ENCODE assay signal across 25 mouse cellular contexts in genomic region chr10:108409529-108409928, GRCm38 (mm10).
A peak's percentile ranks its signal among the peaks of the same experiment; 100 is the strongest.
DNase-seq lines count a peak whose midpoint lies in the region; ATAC-seq and TF ChIP-seq lines count a peak whose summit lies in the region.
"Had no signal": no experiment of that assay in that cellular context is flagged by ENCODE, and none has a peak within 500 bp of the region (broad histone marks: within the 10 kb centered on the region; RNA-seq: fewer than 3 reads in every experiment).

No protein-coding gene starts in this region.

- peaks cover 47% of the 10 kb centered on the region for H3K4me1 ChIP-seq in heart, embryonic 13.5 days
- peaks cover 10% of the 10 kb centered on the region for H3K4me1 ChIP-seq in lung, embryonic 14.5 days (ENCODE audit: insufficient read depth)
- H3K4me1 ChIP-seq in stomach, embryonic 15.5 days: peaks cover 4% of the 10 kb centered on the region; the same call in 1 of the 2 replicates
- H3K4me1 ChIP-seq: hindbrain, embryonic 15.5 days; midbrain, embryonic 15.5 days; neural tube, embryonic 12.5 days had no signal

- H3K9ac ChIP-seq in heart, embryonic 13.5 days: no peak overlapping the region
- no peak overlapping the region for H3K9ac ChIP-seq in lung, embryonic 14.5 days
- H3K9ac ChIP-seq in stomach, embryonic 15.5 days: no peak overlapping the region
- H3K9ac ChIP-seq: forebrain, postnatal 0 days; heart, embryonic 15.5 days; hindbrain, embryonic 15.5 days; limb, embryonic 15.5 days; midbrain, embryonic 15.5 days; neural tube, embryonic 12.5 days had no signal

- peaks cover 26% of the 10 kb centered on the region for H3K36me3 ChIP-seq in heart, embryonic 13.5 days
- peaks cover 19% of the 10 kb centered on the region; the same call in 1 of the 2 replicates for H3K36me3 ChIP-seq in lung, embryonic 14.5 days (ENCODE audit: insufficient read depth)
- no peaks in the 10 kb centered on the region for H3K36me3 ChIP-seq in stomach, embryonic 15.5 days
- H3K36me3 ChIP-seq: hindbrain, embryonic 15.5 days; limb, embryonic 15.5 days; midbrain, embryonic 15.5 days; neural tube, embryonic 12.5 days had no signal

- no peak overlapping the region for H3K4me3 ChIP-seq in heart, embryonic 13.5 days
- no peak overlapping the region for H3K4me3 ChIP-seq in lung, embryonic 14.5 days (ENCODE audit: low read depth, low read length)
- H3K4me3 ChIP-seq in stomach, embryonic 15.5 days (replicated peaks): no peak overlapping the region
- H3K4me3 ChIP-seq: forebrain, embryonic 10.5 days; heart, embryonic 15.5 days; hindbrain, embryonic 15.5 days; left cerebral cortex, adult 2 months; limb, embryonic 15.5 days; midbrain, embryonic 15.5 days; neural tube, embryonic 12.5 days had no signal

- DNase-seq in heart, postnatal 36 days: no peak
- DNase-seq in lung, embryonic 14.5 days: peak; percentile 78
- peak; percentile 45 for DNase-seq in lung, postnatal 10 days
- DNase-seq in left cerebral cortex, postnatal 36 days (ENCODE audit: low spot score in 2 of 2): no peak
- DNase-seq in urinary bladder, postnatal 36 days (ENCODE audit: low spot score in 2 of 2): no peak
- DNase-seq: adrenal gland, postnatal 25 days; cerebellum, adult 9-10 months; forebrain, postnatal 0 days; gastrocnemius, postnatal 14 days; heart, adult 18-20 months; kidney, adult 2 months; left cerebral cortex, postnatal 4 days; thymus, postnatal 14 days had no signal

- TF ChIP-seq CTCF in lung, embryonic 14.5 days (IDR thresholded peaks at IDR 0.05; ENCODE audit: low read depth): no peak

- WGBS in heart, embryonic 13.5 days: 45% methylated on average over 6 of the region's 6 CpGs
- WGBS in lung, embryonic 14.5 days: 33% methylated on average over 6 of the region's 6 CpGs
- 65% methylated on average over 6 of the region's 6 CpGs for WGBS in stomach, embryonic 15.5 days

- no peaks in the 10 kb centered on the region for H3K27me3 ChIP-seq in heart, embryonic 13.5 days (replicated peaks)
- H3K27me3 ChIP-seq in lung, embryonic 14.5 days (ENCODE audit: insufficient read depth, low read length): no peaks in the 10 kb centered on the region
- no peaks in the 10 kb centered on the region for H3K27me3 ChIP-seq in stomach, embryonic 15.5 days (replicated peaks)
- H3K27me3 ChIP-seq: heart, embryonic 15.5 days; hindbrain, embryonic 15.5 days; limb, embryonic 15.5 days; midbrain, embryonic 15.5 days; neural tube, embryonic 12.5 days had no signal

- intact Hi-C loops in heart, postnatal 36 days (cut with DNase I): no loop called here
- intact Hi-C loops in left cerebral cortex, postnatal 36 days (cut with DNase I): no loop called here

- no peak overlapping the region for H3K4me2 ChIP-seq in heart, embryonic 13.5 days
- H3K4me2 ChIP-seq in lung, embryonic 14.5 days: 0 out of 2 replicates have a peak overlapping the region, but pooled peaks have one; percentile 0
- no peak overlapping the region for H3K4me2 ChIP-seq in stomach, embryonic 15.5 days
- H3K4me2 ChIP-seq: heart, embryonic 15.5 days; hindbrain, embryonic 15.5 days; limb, embryonic 15.5 days; midbrain, embryonic 15.5 days; neural tube, embryonic 12.5 days had no signal

- no peak for ATAC-seq in heart, embryonic 13.5 days (ENCODE audit: extremely low read depth, insufficient number of reproducible peaks, low FRiP score, low TSS enrichment)
- peak; percentile 71 for ATAC-seq in lung, embryonic 14.5 days (ENCODE audit: insufficient read depth)
- ATAC-seq in stomach, embryonic 15.5 days (ENCODE audit: insufficient read depth, low FRiP score, low read depth): no peak
- ATAC-seq: CD4-positive, CD25-positive, alpha-beta regulatory T cell, adult 4 months; forebrain, postnatal 0 days; midbrain, embryonic 15.5 days had no signal

- H3K9me3 ChIP-seq in heart, embryonic 13.5 days: no peaks in the 10 kb centered on the region
- H3K9me3 ChIP-seq in lung, embryonic 14.5 days (ENCODE audit: low read depth, low read length): no peaks in the 10 kb centered on the region
- no peaks in the 10 kb centered on the region for H3K9me3 ChIP-seq in stomach, embryonic 15.5 days
- H3K9me3 ChIP-seq: forebrain, embryonic 10.5 days; heart, embryonic 15.5 days; hindbrain, embryonic 15.5 days; limb, embryonic 15.5 days; midbrain, embryonic 15.5 days; neural tube, embryonic 12.5 days had no signal

- H3K27ac ChIP-seq in heart, embryonic 13.5 days (replicated peaks): 0 out of 2 replicates have a peak overlapping the region, but pooled peaks have one; percentile 24
- H3K27ac ChIP-seq in lung, embryonic 14.5 days (ENCODE audit: low read depth): peak overlapping the region; percentile 61; the same call in 1 of the 2 replicates
- peak overlapping the region; percentile 23; the same call in 1 of the 2 replicates for H3K27ac ChIP-seq in stomach, embryonic 15.5 days
- H3K27ac ChIP-seq: forebrain, embryonic 10.5 days; heart, embryonic 15.5 days; hindbrain, embryonic 15.5 days; kidney, postnatal 0 days; left cerebral cortex, adult 2 months; limb, embryonic 15.5 days; macrophage; midbrain, embryonic 15.5 days; neural tube, embryonic 12.5 days had no signal

Comparison
In these comparisons a context has a peak if more than half of its experiments do, and no peak if none do; other contexts are left out.
1. DNase-seq: peak in lung, embryonic 14.5 days (single experiment) and lung, postnatal 10 days (single experiment); none in heart, postnatal 36 days (0 of 2), left cerebral cortex, postnatal 36 days (0 of 2) and urinary bladder, postnatal 36 days (0 of 2).
2. Peak in every context shown above with its lines, with median percentiles within 50 percentile points of each other: H3K27ac ChIP-seq.